Mouse (Mus musculus) R1 (cell line): ENCODE measurements at regions not wholly inside any gene's neighbourhood (a gene's known extent, or its start where the extent isn't known, plus 50 kb on each side); places are given as distances from the start of the nearest gene placed in this dataset.

Experiments
- DNase-seq: peaks from one replicate; pipeline ENCODE4 v3.0.0-alpha.2; 2018; ENCODE audit warnings: low read depth, low spot score

DNA sequence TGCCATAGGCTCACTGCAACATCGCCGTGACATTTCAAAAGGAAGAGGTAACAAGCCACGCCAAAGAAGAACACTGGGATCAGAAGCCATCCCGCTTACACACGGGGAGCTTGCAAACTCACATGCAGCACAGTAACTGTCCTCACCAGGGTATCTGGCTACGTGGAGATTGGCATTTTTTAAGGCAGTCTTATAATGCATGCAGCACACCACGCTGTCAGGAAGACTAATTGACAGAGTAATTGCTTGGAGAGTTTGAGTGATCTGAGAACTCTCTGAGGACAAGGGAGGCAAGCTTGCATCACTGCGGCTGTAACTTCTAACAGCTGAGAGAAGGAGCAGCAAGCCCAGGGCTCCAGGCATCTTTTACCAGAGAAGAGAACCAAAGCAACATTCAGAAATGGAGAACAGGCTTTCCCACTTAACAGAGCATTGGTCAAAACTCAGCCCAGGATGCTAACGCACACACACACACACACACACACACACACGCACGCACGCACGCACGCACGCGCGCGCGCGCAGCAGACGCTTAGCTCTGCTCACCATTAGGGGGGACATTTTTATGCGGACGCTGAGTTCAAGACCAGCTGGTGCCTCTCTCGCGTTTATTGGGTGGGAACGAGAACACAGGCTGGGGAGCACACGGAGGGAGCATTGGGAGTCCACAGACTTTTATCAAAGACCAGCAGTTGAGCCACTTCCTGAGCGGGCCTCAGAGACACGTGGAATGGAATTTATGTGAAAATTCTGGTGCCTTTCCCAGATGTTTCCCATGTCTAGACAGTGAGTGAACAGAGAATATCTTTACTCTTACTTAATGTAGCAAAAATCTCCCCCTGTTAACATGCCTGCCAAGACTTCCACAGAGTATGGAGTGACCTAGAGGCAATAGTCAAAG, 66.6 kb downstream of the 1700129C05Rik start:
- DNase-seq = peak; percentile 49

DNA sequence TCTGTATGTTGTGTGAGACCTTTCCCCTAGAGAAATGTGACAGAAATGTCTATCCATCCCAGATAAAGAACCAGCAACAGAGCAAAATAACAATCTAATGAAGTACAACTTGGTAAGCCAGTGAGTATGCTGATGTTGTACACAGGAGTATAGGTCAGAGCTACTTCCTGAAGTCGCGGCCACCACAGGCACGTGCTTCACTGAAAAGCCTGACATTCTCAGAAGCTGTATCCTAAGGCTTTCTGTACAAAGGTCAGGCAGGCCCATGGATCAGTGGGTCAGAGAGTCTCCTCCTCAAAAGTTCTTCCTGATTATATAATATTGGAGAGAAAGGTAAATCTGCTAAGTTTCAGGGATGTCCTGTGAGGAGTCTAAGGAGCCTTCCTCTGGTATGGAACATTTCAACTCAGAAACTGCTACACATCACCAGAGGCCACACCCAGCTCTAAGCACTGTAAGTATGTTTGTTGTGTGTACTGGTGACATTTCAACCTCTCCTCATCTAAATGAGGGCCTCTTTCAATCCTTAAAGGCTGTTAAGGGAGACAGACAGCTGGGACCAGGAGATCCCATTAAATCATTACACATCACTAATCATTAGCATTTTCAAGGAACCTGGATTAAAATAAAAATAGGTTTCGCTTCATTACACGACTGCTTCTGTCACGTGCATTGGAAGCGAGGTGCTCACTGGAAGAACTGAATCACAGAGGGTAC, 70.2 kb downstream of the 1700129C05Rik start:
- no peak for DNase-seq

DNA sequence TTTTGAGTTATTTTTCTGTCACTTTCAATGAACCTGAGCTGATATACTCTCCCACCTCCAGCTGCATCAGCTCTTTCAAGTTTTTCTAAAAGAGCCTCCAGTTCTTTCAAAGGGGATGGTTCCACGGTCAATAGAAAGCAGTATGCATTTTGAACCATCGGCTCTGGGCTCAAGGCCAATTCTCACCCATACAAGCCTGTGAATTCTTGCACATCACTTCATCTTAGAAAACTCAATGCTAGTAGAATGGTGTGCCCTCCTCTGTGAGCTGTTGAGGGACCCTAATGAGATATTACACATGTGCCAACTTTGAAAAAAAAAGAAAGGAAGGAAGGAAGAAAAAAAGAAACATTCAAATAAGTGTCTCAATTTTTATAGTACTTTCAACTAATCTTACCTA, 72.6 kb downstream of the 1700129C05Rik start:
- no peak for DNase-seq

DNA sequence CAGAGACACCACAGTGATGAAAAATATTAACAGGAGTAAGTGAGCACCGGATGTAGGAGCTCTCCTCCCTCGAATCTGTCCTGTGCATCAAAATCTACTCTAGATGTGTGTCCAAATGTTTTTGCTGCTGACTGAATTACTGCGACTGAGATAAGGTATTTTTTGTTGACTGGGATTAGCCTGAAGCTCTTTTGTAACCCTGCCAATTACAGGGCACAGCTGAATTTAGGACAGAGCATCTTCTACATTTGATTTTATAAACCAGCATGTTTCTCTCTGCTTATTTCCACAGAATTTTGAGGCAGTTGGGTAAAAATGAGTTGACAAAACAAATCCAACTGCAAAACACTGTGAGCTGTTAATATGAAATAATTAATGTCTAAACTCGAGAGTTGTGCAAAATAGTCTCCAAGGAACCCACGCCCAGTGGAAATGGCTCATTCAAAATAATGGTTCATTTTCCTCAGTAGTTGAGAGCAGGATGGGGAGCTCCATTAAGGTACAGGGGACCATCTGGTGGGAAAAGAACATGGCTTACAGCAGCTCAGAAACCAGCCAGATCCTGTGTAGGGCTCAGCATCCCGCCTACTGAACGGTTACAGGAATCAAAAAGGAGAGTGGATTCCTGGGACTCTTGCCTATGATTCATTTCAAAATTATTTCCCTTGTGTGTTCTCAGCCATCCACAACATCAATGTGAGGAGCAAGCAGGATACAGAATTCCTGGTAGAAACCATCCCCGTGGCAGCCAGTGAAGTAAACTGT, 76.1 kb downstream of the 1700129C05Rik start:
- DNase-seq = no peak

DNA sequence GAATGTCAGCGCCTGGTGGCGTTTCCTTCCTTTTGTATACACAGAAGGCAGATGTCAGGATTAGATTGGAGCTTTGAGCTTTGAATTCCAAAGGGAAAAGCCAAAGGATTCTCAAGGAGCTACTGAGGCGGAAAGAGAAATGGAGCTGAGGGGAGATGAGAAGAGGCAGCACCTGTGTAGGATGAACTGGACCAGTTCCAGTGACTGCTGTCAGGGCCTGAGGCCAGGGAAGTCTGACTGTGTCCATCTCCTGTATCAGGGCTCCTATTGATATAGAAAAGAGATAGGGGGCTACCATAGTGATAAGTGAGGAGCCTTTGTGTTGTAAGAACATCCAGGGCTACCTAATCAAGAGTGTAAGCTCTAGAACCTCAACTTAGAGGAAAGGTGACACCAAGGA, 79.5 kb downstream of the 1700129C05Rik start:
- DNase-seq = no peak

DNA sequence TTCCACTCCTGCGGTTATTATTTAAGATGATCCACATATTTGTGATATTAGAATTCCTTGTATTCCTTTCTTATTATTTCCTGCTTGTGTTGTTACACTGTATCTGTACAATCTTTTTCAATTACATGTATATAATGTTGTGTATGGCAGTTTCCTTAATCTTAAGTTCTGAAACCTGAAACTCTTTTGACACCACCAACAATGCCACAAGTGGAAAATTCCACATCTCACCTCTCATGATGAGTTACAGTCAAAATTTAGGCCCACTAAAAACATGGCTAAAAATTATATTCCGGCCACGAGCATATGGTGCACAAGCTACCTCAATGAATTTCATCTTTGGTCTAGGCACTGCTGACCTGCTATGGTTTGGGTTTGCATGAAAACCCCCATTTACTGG, 85.9 kb downstream of the 1700129C05Rik start:
- no peak for DNase-seq

DNA sequence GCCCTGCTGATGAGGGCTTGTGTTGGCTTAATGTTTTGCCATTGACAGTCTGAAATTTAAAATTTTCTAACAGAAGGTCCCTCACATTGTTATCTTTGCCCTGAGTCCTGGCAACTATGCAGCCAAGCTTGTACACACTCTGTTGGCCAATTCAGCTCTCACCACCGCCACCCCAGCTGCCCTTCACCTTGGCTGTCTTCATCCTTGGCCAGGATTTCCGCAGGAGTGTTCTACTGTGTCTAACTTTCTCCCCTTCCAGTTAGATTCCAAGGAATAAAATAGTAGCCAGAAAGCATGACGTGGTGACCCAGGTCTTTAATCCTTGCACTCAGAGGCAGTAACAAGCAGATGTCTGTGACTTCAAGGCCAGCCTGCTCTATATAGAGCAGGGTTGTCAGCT, 87.4 kb downstream of the 1700129C05Rik start:
- no peak for DNase-seq

DNA sequence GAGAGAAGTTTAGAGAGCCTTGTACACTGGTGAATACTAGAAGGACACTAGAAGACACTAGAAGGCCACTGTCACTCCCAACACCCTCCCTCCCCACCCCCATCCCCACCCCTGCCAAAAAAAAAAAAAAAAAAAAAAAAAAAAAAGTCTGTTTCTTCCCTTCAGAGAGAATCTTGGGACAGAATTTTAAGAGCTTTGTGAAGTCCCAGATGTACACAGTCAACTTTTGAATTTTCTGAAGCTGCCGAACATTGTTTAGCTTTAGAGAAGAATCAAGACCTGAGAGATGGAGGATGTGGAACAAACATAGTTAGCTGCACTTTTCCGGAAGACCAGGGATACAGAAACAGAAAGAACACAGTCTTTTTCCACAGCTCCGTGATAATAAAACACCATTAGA, 90.3 kb downstream of the 1700129C05Rik start:
- no peak for DNase-seq

DNA sequence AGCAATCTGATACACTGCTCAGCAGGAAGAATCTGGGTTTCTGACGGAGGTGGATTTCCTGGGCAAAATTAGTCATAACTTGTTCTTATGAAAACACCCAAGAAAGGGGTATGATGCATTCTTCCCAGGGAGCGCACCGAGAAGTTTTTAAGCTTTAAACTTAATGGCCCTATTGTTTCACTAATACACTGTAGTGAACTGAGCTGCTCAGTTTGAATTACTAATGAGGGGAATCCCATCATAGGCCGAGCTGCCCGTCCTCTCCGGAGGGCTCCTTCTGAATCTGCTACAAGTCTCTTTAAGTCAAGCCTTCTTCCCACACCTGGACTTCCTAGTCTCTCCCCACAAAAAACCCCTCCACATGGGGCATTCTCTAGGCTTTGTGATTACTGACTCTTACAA, 91.2 kb downstream of the 1700129C05Rik start:
- DNase-seq = peak; percentile 31

DNA sequence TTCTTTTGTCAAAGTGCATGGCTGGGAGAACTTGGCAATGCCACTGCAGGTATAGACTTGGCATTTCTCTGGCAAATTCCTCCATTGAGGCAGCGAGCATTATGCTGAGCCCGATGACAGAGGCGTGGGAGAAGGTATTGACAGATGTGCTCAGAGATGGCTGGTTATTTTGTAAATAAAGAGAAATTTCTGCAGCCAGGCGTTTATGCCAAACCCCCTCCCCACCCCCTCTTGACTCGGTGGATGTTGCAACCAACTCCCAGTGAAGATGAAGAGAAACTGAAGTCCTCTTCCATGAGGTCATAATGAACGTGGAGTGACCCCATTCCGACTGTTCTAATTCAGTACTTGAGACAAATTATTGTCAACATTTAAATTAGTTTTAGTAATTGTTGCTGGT, 97.0 kb downstream of the 1700129C05Rik start:
- no peak for DNase-seq

DNA sequence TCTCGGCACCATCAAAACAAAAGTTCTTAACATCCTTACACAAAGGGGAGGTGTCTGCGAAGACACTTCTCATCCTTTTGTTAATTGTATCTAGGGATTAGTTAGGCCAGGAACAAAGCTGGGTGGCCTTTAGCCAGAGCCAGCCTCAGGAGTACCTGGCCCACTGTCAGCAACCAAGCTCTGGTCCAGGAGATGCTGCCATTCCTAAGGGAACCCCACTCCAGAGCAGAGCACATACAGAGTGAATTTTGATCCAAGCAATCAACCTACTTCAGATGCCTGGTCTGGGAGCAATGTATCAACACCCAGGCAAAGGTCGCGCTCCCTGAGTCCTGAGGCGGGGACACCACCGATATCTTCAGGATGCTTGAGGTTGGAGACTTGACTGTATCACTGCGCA, 97.5 kb downstream of the 1700129C05Rik start:
- no peak for DNase-seq

DNA sequence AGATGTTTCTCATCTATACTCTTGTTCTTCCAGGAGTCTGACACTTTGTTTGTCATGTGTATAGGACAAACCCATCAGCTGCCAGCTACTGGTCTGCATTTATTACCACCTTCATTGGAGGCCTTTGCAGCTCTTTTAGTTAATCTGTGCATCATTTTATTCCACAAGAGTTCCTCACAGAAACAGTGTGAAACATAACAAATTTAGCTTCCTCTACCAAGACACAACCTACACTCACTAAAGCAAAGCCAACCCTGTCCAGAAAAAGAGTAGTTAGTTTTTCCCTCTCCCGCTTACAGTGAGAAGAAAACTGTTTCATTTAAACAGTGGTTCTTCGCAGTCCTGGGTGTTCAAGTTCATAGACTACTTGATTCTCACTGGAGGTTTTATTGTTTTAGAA, 100.5 kb downstream of the 1700129C05Rik start:
- DNase-seq = no peak

DNA sequence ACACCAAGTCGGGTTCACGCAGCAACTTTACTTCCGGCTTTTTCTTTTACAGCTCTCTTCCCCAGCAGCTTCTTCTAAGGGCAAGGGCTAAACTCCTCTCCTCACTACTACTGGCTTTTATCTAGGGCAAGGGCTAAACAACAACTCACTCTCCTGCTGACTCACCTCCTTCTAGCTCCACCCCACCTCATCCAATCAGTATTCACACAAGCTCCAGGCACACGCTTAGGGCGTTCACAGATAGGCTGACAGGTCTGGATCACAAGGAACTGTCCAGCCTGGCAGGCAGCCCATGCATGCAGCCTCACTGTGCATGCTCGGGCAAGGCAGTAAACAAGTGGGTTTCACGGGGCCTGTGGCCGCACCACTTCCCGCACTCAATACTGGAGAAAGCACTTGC, 116.9 kb downstream of the 1700129C05Rik start:
- DNase-seq = peak; percentile 82

DNA sequence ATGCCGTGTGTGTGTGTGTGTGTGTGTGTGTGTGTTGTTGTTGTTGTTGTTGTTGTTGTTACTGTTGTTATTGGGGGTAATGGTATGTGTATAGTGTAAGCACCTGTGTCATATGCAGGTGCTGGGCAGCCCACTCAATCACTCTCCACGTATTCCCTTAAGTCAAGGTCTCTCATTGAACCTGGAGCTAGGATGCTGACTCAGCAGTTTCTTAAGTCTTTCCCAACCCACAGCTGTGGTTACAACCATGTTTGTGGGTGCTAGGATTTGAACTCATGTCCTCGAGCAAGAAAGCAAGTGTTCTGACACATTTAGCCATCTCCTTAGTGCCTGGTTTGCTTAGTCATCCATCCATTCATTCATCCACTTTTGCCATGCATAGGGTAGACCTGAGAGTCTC, 133.2 kb downstream of the 1700129C05Rik start:
- DNase-seq = no peak

DNA sequence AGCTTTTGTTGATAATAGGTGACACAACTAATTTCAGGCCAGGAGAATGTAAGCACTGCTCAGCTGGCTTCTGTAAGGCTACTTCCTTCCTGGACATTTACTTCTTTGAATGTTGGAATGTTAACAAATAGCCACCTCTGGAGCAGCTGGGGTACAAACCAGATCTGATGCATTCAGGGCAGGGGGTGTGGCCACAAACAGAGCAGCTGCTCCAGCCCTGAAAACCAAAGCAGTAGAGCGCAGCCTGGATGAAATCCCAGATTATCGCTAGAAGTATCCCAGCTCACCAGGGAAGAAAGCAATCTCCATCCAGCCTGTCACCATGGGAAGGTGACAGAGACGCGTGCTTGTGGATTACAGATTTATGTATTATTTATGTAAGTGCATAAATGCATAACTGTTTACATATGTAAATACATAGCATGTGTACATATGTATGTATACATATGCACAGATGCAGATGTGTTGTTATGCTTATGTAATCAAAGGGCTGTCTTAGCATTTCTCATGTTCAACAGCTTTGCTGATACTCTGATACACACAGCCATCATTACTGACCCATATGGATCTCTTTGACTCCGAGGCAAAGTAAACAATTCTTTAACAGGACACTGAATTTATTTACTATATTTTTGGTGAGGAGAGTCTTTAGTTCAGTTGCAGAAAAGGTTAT, 143.5 kb downstream of the 1700129C05Rik start:
- DNase-seq = peak; percentile 20

DNA sequence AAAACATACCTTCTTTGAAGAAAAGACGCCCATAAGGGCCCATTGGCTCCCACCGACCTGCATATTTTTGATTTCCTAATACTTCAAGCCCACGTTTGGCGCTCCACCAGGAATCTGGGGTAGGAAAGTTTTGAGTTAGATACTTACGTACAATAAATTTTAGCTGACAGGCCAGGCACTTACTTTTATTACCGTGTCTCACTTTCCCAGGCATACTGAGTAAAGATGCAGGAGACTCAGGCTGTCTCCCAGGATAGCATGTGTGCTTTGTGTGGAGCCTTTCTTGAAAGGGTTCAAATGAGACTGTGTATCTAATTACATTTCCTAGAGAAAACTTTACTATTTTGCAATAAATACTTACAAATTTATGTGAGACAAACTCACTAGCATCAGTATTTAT, 147.7 kb downstream of the 1700129C05Rik start:
- no peak for DNase-seq

DNA sequence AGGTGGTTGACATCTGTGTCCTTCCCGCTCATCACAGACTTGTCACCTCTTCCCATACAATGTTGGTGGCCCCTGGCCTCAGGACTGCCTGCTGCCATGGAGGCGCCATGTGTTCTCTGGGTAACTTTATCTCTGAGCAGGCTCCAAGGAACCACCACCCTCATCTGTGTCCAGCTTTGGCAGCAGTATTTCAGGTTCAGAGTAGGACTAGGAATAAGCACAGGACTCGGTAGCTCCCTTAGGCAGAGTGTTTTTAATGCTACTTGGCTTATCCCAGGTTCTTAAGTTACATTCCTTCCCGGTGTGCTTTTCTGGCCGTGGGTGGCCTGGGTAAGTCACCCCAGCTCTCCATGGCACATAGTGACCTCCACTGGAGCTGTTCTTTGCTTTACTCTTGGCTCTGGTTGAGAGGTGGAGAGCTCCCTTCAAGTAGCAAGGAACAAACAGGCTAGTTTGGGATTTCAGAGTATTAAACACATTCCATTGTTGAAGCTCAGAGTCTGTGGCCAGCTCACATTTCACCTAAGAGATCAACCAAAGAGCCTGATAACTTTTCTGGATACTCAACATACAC, 153.0 kb downstream of the 1700129C05Rik start:
- no peak for DNase-seq

DNA sequence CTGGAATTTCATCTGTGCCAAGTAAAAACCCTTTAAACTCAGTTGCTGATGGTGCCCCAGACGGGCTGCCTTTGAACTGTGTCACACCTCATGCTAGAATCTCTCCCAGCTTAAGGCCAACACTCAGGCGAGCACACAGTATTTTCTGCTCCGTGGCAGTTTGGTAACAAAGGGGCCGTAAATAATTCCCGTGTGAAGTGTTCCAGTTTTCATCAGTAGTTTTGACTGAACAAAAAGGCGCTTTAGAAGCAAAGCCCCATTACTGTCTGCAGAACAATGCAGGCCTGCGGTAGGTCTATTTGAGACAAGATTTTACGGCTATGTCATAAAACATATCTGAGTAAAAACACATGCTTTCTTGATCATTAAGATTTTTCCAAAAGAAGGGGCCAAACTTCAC, 155.0 kb downstream of the 1700129C05Rik start:
- no peak for DNase-seq

DNA sequence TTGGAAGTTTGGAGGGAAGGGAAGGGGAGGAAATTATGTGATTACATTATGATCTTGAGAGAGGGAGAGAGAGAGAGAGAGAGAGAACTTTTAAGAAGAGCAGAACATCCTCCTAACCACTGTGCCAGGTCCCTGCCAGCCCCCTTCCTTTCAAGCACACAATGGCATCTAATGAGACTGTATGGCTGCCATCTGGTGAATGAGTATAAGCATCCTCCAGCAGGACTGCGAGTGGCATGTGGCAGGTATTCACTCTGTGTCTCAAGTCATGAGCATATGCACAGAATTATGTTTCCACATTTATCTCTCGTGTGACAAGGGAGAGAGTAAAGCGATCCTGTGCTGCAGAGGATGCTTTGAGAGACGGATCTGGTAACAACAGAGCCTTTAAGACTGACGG, 156.9 kb downstream of the 1700129C05Rik start:
- DNase-seq = no peak

DNA sequence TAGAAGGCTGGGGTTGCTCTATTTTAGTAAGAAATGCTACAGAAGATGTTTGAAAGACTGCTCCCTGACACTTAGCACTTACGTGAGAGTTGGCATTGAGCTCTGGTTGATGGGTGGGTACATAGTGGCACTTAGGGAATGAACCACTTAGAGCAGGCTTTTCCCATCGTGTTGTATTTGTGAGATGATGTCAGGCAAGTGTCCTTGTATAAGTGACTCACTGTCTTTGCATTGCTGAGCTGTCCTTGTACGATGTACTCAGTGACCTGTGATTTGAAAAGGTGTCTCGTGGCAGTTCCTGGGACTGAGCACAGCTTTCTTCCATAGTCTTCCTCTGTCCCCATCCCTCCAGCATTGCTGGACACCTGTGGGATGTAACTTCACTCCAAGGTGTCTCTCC, 165.9 kb downstream of the 1700129C05Rik start:
- DNase-seq = no peak

DNA sequence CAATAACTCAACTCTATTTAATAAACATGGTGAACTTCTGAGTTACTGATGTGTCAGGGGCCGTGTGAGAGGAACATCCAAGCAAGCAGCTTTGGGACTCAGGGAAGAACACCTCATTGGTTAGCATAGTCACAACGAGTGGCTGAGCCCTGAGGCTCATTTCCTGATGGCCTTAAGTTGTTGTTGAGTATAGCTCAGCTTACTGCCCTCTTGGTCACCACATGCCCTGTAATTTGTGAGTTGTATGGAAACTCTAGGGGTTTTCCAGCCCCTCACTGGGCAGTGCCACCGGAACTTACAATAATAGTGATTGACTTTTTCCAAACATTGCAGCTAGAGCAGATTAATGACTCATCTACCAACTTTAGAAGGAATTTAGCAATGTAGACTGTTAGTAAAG, 173.4 kb downstream of the 1700129C05Rik start:
- DNase-seq = no peak
